29 mouse cellular contexts compared by ENCODE assay signal in the genomic region with DNA sequence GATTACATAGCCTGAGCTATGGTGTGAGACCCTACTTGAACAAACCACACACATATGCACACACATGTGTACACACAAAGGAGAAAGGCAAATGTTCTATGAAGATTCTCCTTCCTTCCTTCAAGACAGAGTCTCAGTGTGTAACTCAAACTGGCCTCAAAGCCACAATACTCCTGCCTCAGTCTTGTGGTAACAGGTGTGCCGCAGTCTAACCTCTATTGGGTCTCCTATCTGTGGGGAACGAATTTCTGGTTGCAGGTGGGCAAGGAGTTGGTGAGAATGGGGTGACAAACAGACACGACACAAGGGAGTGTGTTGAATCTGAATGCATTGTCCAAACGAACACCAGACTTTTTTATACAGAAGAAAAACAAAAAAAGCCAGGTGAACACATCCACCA. TPM values are rescaled to one million over a fixed set of nuclear protein-coding genes. Genes with fewer than 3 reads are reported as not detected.
DNase-seq lines count a peak whose midpoint lies in the region; ATAC-seq lines count a peak whose summit lies in the region.
"Had no signal": no experiment of that assay in that cellular context is flagged by ENCODE, and none has a peak within 500 bp of the region (broad histone marks: within the 10 kb centered on the region; RNA-seq: fewer than 3 reads in every experiment).

No protein-coding gene starts in this region.

- no peaks in the 10 kb centered on the region for H3K9me3 ChIP-seq in neural tube, embryonic 15.5 days (replicated peaks)
- H3K9me3 ChIP-seq: embryonic facial prominence, embryonic 12.5 days; embryonic facial prominence, embryonic 15.5 days; G1E; heart, embryonic 12.5 days; heart, embryonic 15.5 days had no signal

- H3K4me2 ChIP-seq in neural tube, embryonic 15.5 days, result no peak overlapping the region
- H3K4me2 ChIP-seq: embryonic facial prominence, embryonic 12.5 days; embryonic facial prominence, embryonic 15.5 days; heart, embryonic 12.5 days; heart, embryonic 15.5 days; hindbrain, embryonic 14.5 days had no signal

- 70% methylated on average over 4 of the region's 4 CpGs for WGBS in neural tube, embryonic 15.5 days

- H3K27ac ChIP-seq in neural tube, embryonic 15.5 days (replicated peaks), result no peak overlapping the region
- H3K27ac ChIP-seq: embryonic facial prominence, embryonic 12.5 days; embryonic facial prominence, embryonic 15.5 days; gastrocnemius, adult 2 months; heart, embryonic 15.5 days; hindbrain, embryonic 14.5 days; hindbrain, postnatal 0 days had no signal

- 0 out of 2 replicates have a peak, but pooled peaks cover 5% of the 10 kb centered on the region for H3K36me3 ChIP-seq in neural tube, embryonic 15.5 days
- H3K36me3 ChIP-seq: embryonic facial prominence, embryonic 12.5 days; embryonic facial prominence, embryonic 15.5 days; G1E; heart, embryonic 12.5 days; heart, embryonic 15.5 days had no signal

- DNase-seq in ES-CJ7 (ENCODE audit: low read depth, low spot score), result peak; percentile 26
- peak; percentile 19 to 66 for DNase-seq in thymus, adult 18-20 months
- DNase-seq in thymus, postnatal 10 days (ENCODE audit: low spot score in 2 of 2), result peak; percentile 48 to 73
- peak; percentile 46 to 68 for DNase-seq in thymus, postnatal 36 days
- DNase-seq in natural killer cell, adult 2 months (ENCODE audit: low spot score in 2 of 2), result no peak
- DNase-seq in ovary, postnatal 36 days (ENCODE audit: low spot score), result no peak
- DNase-seq in right cerebral cortex, postnatal 14 days, result no peak
- DNase-seq: adrenal gland, adult 2 months; adrenal gland, postnatal 14 days; cerebellum, adult 11 months; cerebellum, adult 2 months; cerebellum, adult 9-11 months; cerebellum, postnatal 25 days; forebrain, postnatal 0 days; gastrocnemius, adult 2 months; gastrocnemius, postnatal 14 days; heart, adult 11 months; heart, postnatal 14 days; heart, postnatal 4 days had no signal

- H3K4me3 ChIP-seq in neural tube, embryonic 15.5 days (replicated peaks), result no peak overlapping the region
- H3K4me3 ChIP-seq: embryonic facial prominence, embryonic 12.5 days; embryonic facial prominence, embryonic 15.5 days; gastrocnemius, adult 2 months; heart, embryonic 12.5 days; heart, embryonic 15.5 days had no signal

- H3K4me1 ChIP-seq in neural tube, embryonic 15.5 days, result no peaks in the 10 kb centered on the region
- H3K4me1 ChIP-seq: embryonic facial prominence, embryonic 12.5 days; embryonic facial prominence, embryonic 15.5 days; heart, embryonic 12.5 days; heart, embryonic 15.5 days had no signal

- no peak for ATAC-seq in neural tube, embryonic 15.5 days (ENCODE audit: low FRiP score)
- ATAC-seq: forebrain, embryonic 14.5 days; forebrain, postnatal 0 days; hindbrain, postnatal 0 days had no signal

- no peak overlapping the region for H3K9ac ChIP-seq in neural tube, embryonic 15.5 days (replicated peaks)
- H3K9ac ChIP-seq: embryonic facial prominence, embryonic 12.5 days; embryonic facial prominence, embryonic 15.5 days; forebrain, postnatal 0 days; heart, embryonic 12.5 days; heart, embryonic 15.5 days; hindbrain, embryonic 14.5 days had no signal

- no peaks in the 10 kb centered on the region for H3K27me3 ChIP-seq in neural tube, embryonic 15.5 days (replicated peaks)
- H3K27me3 ChIP-seq: CH12.LX; embryonic facial prominence, embryonic 12.5 days; embryonic facial prominence, embryonic 15.5 days; heart, embryonic 15.5 days had no signal

RNA-seq across cellular contexts. Expression of a gene that starts 29.9 kb away (rescaled TPM):
- polyA plus RNA-seq in neural tube, embryonic 15.5 days (2015; fragmentation: Nextera tagmentation; extraction: Ambion mirVana), result 2.9 and 3.2 TPM in 2 replicates

RNA-seq across cellular contexts. Expression of a gene that starts 46.6 kb away (rescaled TPM):
- polyA plus RNA-seq in neural tube, embryonic 15.5 days (2015; fragmentation: Nextera tagmentation; extraction: Ambion mirVana), result 152 and 163 TPM in 2 replicates

Comparison
In these comparisons a context has a peak if more than half of its experiments do, and no peak if none do; other contexts are left out.
1. DNase-seq: peak in ES-CJ7 (single experiment), thymus, adult 18-20 months (2 of 2), thymus, postnatal 10 days (2 of 2) and thymus, postnatal 36 days (2 of 2); none in natural killer cell, adult 2 months (0 of 2), ovary, postnatal 36 days (single experiment) and right cerebral cortex, postnatal 14 days (single experiment).